Mouse (Mus musculus): ENCODE measurements around the gene Tmed2.
"Not testable (repeated sequence)": the region's sequence is repeated elsewhere in the genome, so short reads cannot be mapped to it uniquely, and the experiment has no call there.

Gene Tmed2

GRCm38 (mm10) chr5:124524943-124525342 lies 15.6 kb upstream of the Tmed2 start:
- in situ Hi-C loops (cut with MboI, MseI), result loop anchor here (25.0 kb wide), 1 partner anchor 88 kb away; the partner anchor contains the start of genes Kmt5a and Sbno1

- in situ Hi-C loops (cut with MboI, MseI), result loop anchor here (25.0 kb wide), 1 partner anchor 91 kb away; the partner anchor contains the start of genes Kmt5a and Sbno1
These were observed 12.1 kb upstream of the Tmed2 start for GRCm38 (mm10) chr5:124528351-124528750.

GRCm38 (mm10) chr5:124528791-124529190 lies 11.7 kb upstream of the Tmed2 start:
- in situ Hi-C loops (cut with MboI, MseI), result loop anchor here (25.0 kb wide), 1 partner anchor 91 kb away; the partner anchor contains the start of genes Kmt5a and Sbno1

- in situ Hi-C loops (cut with MboI, MseI), result loop anchor here (25.0 kb wide), 1 partner anchor 92 kb away; the partner anchor contains the start of genes Kmt5a and Sbno1
These were observed 11.3 kb upstream of the Tmed2 start for GRCm38 (mm10) chr5:124529191-124529651.

GRCm38 (mm10) chr5:124529697-124530096 lies 10.8 kb upstream of the Tmed2 start:
- in situ Hi-C loops (cut with MboI, MseI), result loop anchor here (5.0 to 25.0 kb wide), 3 partner anchors 37 to 1395 kb away; partner anchors contain the start of genes Kmt5a, Rhof and Sbno1

GRCm38 (mm10) chr5:124530655-124531582 lies 9.6 kb upstream of the Tmed2 start, which contains the start of gene Rilpl1:
Gene Rilpl1 (minus strand): TSS chr5:124531391.
- in situ Hi-C loops (cut with MboI, MseI), result loop anchor here (5.0 to 25.0 kb wide), 3 partner anchors 39 to 1396 kb away; partner anchors contain the start of genes Kmt5a, Rhof and Sbno1

- in situ Hi-C loops (cut with MboI, MseI), result loop anchor here (5.0 to 25.0 kb wide), 3 partner anchors 39 to 1397 kb away; partner anchors contain the start of genes Kmt5a, Rhof and Sbno1
These were observed 8.9 kb upstream of the Tmed2 start for GRCm38 (mm10) chr5:124531583-124531930.

- in situ Hi-C loops (cut with MboI, MseI), result loop anchor here (5.0 to 25.0 kb wide), 3 partner anchors 40 to 1398 kb away; partner anchors contain the start of genes Kmt5a, Rhof and Sbno1
These were observed 8.0 kb upstream of the Tmed2 start for GRCm38 (mm10) chr5:124532451-124532850.

GRCm38 (mm10) chr5:124535016-124535415 lies 5.5 kb upstream of the Tmed2 start:
- in situ Hi-C loops (cut with MboI, MseI), result loop anchor here (10.0 to 25.0 kb wide), 2 partner anchors 98 to 1400 kb away; partner anchors contain the start of genes Kmt5a, Rhof and Sbno1

GRCm38 (mm10) chr5:124536776-124537175 lies 3.7 kb upstream of the Tmed2 start:
- in situ Hi-C loops (cut with MboI, MseI), result loop anchor here (10.0 to 25.0 kb wide), 2 partner anchors 99 to 1402 kb away; partner anchors contain the start of genes Kmt5a, Rhof and Sbno1

- in situ Hi-C loops (cut with MboI, MseI), result loop anchor here (10.0 to 25.0 kb wide), 2 partner anchors 102 to 1404 kb away; partner anchors contain the start of genes Kmt5a, Rhof and Sbno1
These were observed 1.4 kb upstream of the Tmed2 start for GRCm38 (mm10) chr5:124538813-124539792.

GRCm38 (mm10) chr5:124539905-124540304 lies 590 bp upstream of the Tmed2 start:
- in situ Hi-C loops (cut with MboI, MseI), result loop anchor here (10.0 to 25.0 kb wide), 2 partner anchors 103 to 1405 kb away; partner anchors contain the start of genes Kmt5a, Rhof and Sbno1

- in situ Hi-C loops (cut with MboI, MseI), result loop anchor here (25.0 kb wide), 1 partner anchor 104 kb away; the partner anchor contains the start of genes Kmt5a and Sbno1
These were observed 558 bp downstream of the Tmed2 start for GRCm38 (mm10) chr5:124540905-124541601.

- in situ Hi-C loops (cut with MboI, MseI), result loop anchor here (25.0 kb wide), 1 partner anchor 104 kb away; the partner anchor contains the start of genes Kmt5a and Sbno1
These were observed 1.1 kb downstream of the Tmed2 start for GRCm38 (mm10) chr5:124541602-124541973.

- in situ Hi-C loops (cut with MboI, MseI), result not testable (repeated sequence)
These were observed 10.2 kb downstream of the Tmed2 start for GRCm38 (mm10) chr5:124550737-124551136.

- in situ Hi-C loops (cut with MboI, MseI), result not testable (repeated sequence)
These were observed 11.0 kb downstream of the Tmed2 start for GRCm38 (mm10) chr5:124551349-124552093.

GRCm38 (mm10) chr5:124552094-124552472 lies 11.6 kb downstream of the Tmed2 start:
- in situ Hi-C loops (cut with MboI, MseI), result no loop called here

- in situ Hi-C loops (cut with MboI, MseI), result no loop called here
These were observed 12.2 kb downstream of the Tmed2 start, which contains the start of gene Ddx55 for GRCm38 (mm10) chr5:124552558-124553307. Gene Ddx55 (plus strand): TSS chr5:124552864.

All from T-helper 2 cell (primary cell).